Mouse (Mus musculus): Measurements from ENCODE around the gene Serpina11.

- TF ChIP-seq CTCF (IDR thresholded peaks at IDR 0.05; ENCODE audit: low read depth) (no peak), EP300 (IDR thresholded peaks at IDR 0.05; ENCODE audit: low read depth) (no peak)
Measured at GRCm38 (mm10) chr12:103962860-103963259, 26.9 kb downstream of the Serpina11 start.

Measured in liver, postnatal 0 days (tissue).